Mouse (Mus musculus) thymus, postnatal 0 days (tissue): ENCODE results near the gene 1700037H04Rik. TPM values are rescaled to one million over a fixed set of nuclear protein-coding genes. Genes with fewer than 3 reads are reported as not detected.
A peak's percentile ranks its signal among the peaks of the same experiment; 100 is the strongest.

Experiments used
- DNase-seq: peaks from one replicate; pipeline ENCODE4 v3.0.0-alpha.2; 2015; ENCODE audit warnings: low spot score
- polyA plus RNA-seq: library from polyadenylated mRNA; unstranded; fragments of >200 nt; fragmentation: Nextera tagmentation; extraction: Ambion mirVana; gene quantifications from 2 replicates; pipeline ENCODE4 v1.2.1, GENCODE M21; 2015

The 1700037H04Rik gene
- polyA plus RNA-seq: 47.8 and 50.6 TPM in 2 replicates

- peak; percentile 98 for DNase-seq
Measured at GRCm38 (mm10) chr2:131159938-131160581, at the start of gene 1700037H04Rik. Gene 1700037H04Rik, minus strand, starts transcription at chr2:131160081.

- no peak for DNase-seq
Measured at GRCm38 (mm10) chr2:131209125-131209795, 49.4 kb upstream of the 1700037H04Rik start.

GRCm38 (mm10) chr2:131208356-131208755 is 48.5 kb upstream of the 1700037H04Rik start:
- no peak for DNase-seq

- DNase-seq: no peak
Measured at GRCm38 (mm10) chr2:131206778-131207177, 46.9 kb upstream of the 1700037H04Rik start, which contains the start of gene Ap5s1. Gene Ap5s1, plus strand, starts transcription at chr2:131207078.

- DNase-seq: no peak
Measured at GRCm38 (mm10) chr2:131205521-131206182, 45.8 kb upstream of the 1700037H04Rik start.

- no peak for DNase-seq
Measured at GRCm38 (mm10) chr2:131204410-131204981, 44.6 kb upstream of the 1700037H04Rik start.

GRCm38 (mm10) chr2:131203816-131204409 is 44.0 kb upstream of the 1700037H04Rik start:
- no peak for DNase-seq

- DNase-seq: no peak
Measured at GRCm38 (mm10) chr2:131201262-131201661, 41.4 kb upstream of the 1700037H04Rik start.

- no peak for DNase-seq
Measured at GRCm38 (mm10) chr2:131200710-131201109, 40.8 kb upstream of the 1700037H04Rik start.

GRCm38 (mm10) chr2:131196606-131197316 is 36.9 kb upstream of the 1700037H04Rik start:
- no peak for DNase-seq

GRCm38 (mm10) chr2:131191005-131191390 is 31.1 kb upstream of the 1700037H04Rik start:
- peak; percentile 9 for DNase-seq

GRCm38 (mm10) chr2:131190344-131191004 is 30.6 kb upstream of the 1700037H04Rik start:
- no peak for DNase-seq

- DNase-seq: peak; percentile 59
Measured at GRCm38 (mm10) chr2:131189521-131190309, 29.8 kb upstream of the 1700037H04Rik start.

- DNase-seq: peak; percentile 21
Measured at GRCm38 (mm10) chr2:131188311-131188710, 28.4 kb upstream of the 1700037H04Rik start.

- no peak for DNase-seq
Measured at GRCm38 (mm10) chr2:131187602-131187922, 27.7 kb upstream of the 1700037H04Rik start.

- peak; percentile 83 for DNase-seq
Measured at GRCm38 (mm10) chr2:131186771-131187601, 27.1 kb upstream of the 1700037H04Rik start, which contains the start of the genes Cdc25b and Spef1. Gene Cdc25b, plus strand, starts transcription at chr2:131186949. Gene Spef1, minus strand, starts transcription at chr2:131187282.

GRCm38 (mm10) chr2:131186343-131186742 is 26.5 kb upstream of the 1700037H04Rik start:
- DNase-seq: no peak

- DNase-seq: peak; percentile 73
Measured at GRCm38 (mm10) chr2:131179990-131180587, 20.2 kb upstream of the 1700037H04Rik start, which contains the start of gene Cenpb. Gene Cenpb, minus strand, starts transcription at chr2:131180067.
